Mouse (Mus musculus) lung, embryonic 14.5 days (tissue): ENCODE data around the gene Rpl18. TPM values are rescaled to one million over a fixed set of nuclear protein-coding genes. Genes with fewer than 3 reads are reported as not detected.
A peak's percentile ranks its signal among the peaks of the same experiment; 100 is the strongest.

Source experiments
- ATAC-seq: fragments of 200-750 bp; cut with Nextera tagmentation; 2 replicates; pipeline ENCODE4 v1.8.0; 2017; ENCODE audit warnings: mild to moderate bottlenecking, moderate TSS enrichment, moderate library complexity; ENCODE audit not compliant: insufficient read depth
- DNase-seq: peaks from one replicate; pipeline ENCODE4 v3.0.0-alpha.2; 2015
- H3K27ac ChIP-seq: fragments of 300-500 bp; sonication (generic); 2 replicates; pipeline ENCODE4 v1.5.1; 2014; ENCODE audit warnings: low read depth, mild to moderate bottlenecking, moderate library complexity
- H3K27me3 ChIP-seq: fragments of 300-500 bp; sonication (generic); 2 replicates; pipeline ENCODE4 v1.6.1; 2014; ENCODE audit warnings: low read length, control low read depth; ENCODE audit not compliant: insufficient read depth
- H3K36me3 ChIP-seq: fragments of 300-500 bp; sonication (generic); 2 replicates; pipeline ENCODE4 v1.6.1; 2014; ENCODE audit warnings: control low read depth; ENCODE audit not compliant: insufficient read depth
- H3K4me1 ChIP-seq: fragments of 300-500 bp; sonication (generic); 2 replicates; pipeline ENCODE4 v1.6.1; 2014; ENCODE audit warnings: antibody characterized with exemption, control low read depth; ENCODE audit not compliant: insufficient read depth
- H3K4me2 ChIP-seq: fragments of 300-500 bp; sonication (generic); 2 replicates; pipeline ENCODE4 v1.6.1; 2014; ENCODE audit warnings: mild to moderate bottlenecking
- H3K4me3 ChIP-seq: fragments of 300-500 bp; sonication (generic); 2 replicates; pipeline ENCODE4 v1.5.1; 2014; ENCODE audit warnings: low read depth, low read length
- H3K9ac ChIP-seq: fragments of 300-500 bp; sonication (generic); 2 replicates; pipeline ENCODE4 v1.6.1; 2014
- H3K9me3 ChIP-seq: fragments of 300-500 bp; sonication (generic); 2 replicates; pipeline ENCODE4 v1.6.1; 2016; ENCODE audit warnings: low read depth, low read length, control low read depth
- CTCF ChIP-seq: IDR thresholded peaks from 2 replicates; pipeline ENCODE4 v1.5.1; 2016; ENCODE audit warnings: antibody characterized with exemption, low read depth
- WGBS: fragments of 180-500 bp; shearing (Covaris S2); extraction: QIAGEN DNeasy Blood & Tissue Kit; methylation state at CpG from one replicate; pipeline ENCODE4 v1.1.7; 2014; 5-methylcytosine and 5-hydroxymethylcytosine counted together
- polyA plus RNA-seq: library from polyadenylated mRNA; unstranded; fragments of >200 nt; fragmentation: Nextera tagmentation; extraction: Ambion mirVana; gene quantifications from 2 replicates; pipeline ENCODE4 v1.2.1, GENCODE M21; 2014

The Rpl18 gene
- 1,245 and 1,303 TPM in 2 replicates for polyA plus RNA-seq

DNA sequence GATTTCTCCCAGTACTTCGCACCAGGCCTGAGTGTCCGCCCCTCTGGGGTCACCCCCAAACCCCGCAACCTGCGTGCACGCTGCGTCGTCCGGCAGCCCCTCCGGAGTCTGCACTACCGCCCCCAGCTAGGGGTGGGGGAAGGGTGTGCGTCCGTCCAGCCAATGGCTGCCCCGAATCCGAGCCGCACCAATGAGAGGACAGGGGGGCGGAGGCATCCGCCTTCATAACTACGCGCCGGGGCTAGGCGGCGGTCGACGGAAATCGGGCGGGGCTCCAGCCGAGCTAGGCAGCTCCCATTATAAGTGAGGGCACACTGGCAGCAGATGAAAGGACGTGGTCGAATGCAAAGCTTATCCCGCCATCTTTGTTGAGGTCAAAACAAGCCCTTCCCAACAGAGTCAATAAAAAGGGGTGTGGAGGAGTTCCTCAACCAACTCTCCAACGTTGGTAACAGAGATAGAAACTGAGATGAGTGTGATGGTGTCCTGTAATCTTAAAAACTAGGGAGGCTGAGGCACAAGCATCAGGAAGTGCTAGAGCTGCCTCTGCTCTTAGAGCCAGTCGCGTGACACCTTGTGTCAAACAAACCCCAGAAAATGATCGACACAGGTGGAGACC lies at the start of gene Rpl18:
TSS of gene Rpl18 (plus strand) at position 368 of the 619 bp plus-strand sequence.
- Histone ChIP-seq H3K27me3 (no peaks in the 10 kb centered on the region), H3K27ac (peak within 1 kb of the TSS; percentile 78), H3K9me3 (no peaks in the 10 kb centered on the region), H3K36me3 (peaks cover 51% of the 10 kb centered on the region), H3K9ac (peak within 1 kb of the TSS; percentile 68), H3K4me2 (peak within 1 kb of the TSS; percentile 92), H3K4me1 (peaks cover 13% of the 10 kb centered on the region; the same call in 1 of the 2 replicates), H3K4me3 (peak within 1 kb of the TSS; percentile 69)
- ATAC-seq, result peak; percentile 92
- no peak for TF ChIP-seq CTCF
- peak; percentile 99 for DNase-seq
- 6% methylated on average over 34 of the region's 34 CpGs for WGBS

GRCm38 (mm10) chr7:45666161-45666560 lies 49.1 kb upstream of the Rpl18 start, which contains the start of gene Fut2:
Gene Fut2 (minus strand): TSS chr7:45666394.
- 65% methylated on average over 7 of the region's 7 CpGs for WGBS
- Histone ChIP-seq H3K9me3 (no peaks in the 10 kb centered on the region), H3K36me3 (no peaks in the 10 kb centered on the region), H3K4me1 (0 out of 2 replicates have a peak, but pooled peaks cover 9% of the 10 kb centered on the region), H3K4me3 (no peak within 1 kb of the TSS), H3K27ac (no peak within 1 kb of the TSS), H3K4me2 (peak within 1 kb of the TSS; percentile 27; the same call in 1 of the 2 replicates), H3K27me3 (no peaks in the 10 kb centered on the region), H3K9ac (no peak within 1 kb of the TSS; the same call in 1 of the 2 replicates)
- no peak for TF ChIP-seq CTCF
- DNase-seq, result no peak
- ATAC-seq, result no peak

GRCm38 (mm10) chr7:45667761-45668160 lies 47.5 kb upstream of the Rpl18 start:
- H3K4me1 ChIP-seq, result 0 out of 2 replicates have a peak, but pooled peaks cover 9% of the 10 kb centered on the region
- H3K27ac ChIP-seq, result no peak overlapping the region
- ATAC-seq (no peak), DNase-seq (no peak)
- no peak for TF ChIP-seq CTCF
- no peak overlapping the region for H3K4me2 ChIP-seq
- no peak overlapping the region for H3K4me3 ChIP-seq
- H3K9ac ChIP-seq, result no peak overlapping the region
- no peaks in the 10 kb centered on the region for H3K36me3 ChIP-seq
- WGBS, result 68% methylated on average over 14 of the region's 14 CpGs
- no peaks in the 10 kb centered on the region for H3K9me3 ChIP-seq
- H3K27me3 ChIP-seq, result no peaks in the 10 kb centered on the region

DNA sequence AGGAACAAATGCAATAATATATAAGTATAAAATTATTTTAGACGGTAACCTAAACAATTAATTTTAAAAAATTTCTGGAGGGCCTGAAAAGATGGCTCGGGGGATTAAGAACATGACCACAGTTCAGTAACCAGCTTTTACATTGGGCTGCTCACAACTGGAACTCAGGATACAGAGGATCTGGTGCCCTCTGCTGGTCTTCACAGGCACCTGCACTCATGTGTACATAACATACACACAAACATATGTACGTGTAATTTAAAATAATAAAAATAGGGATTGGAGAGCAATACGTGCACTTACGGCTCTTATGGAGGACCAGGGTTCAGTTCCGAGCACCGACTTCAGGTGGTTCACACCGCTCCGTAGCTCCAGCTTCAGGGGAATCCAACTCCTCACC lies 46.3 kb upstream of the Rpl18 start:
- H3K27me3 ChIP-seq, result no peaks in the 10 kb centered on the region
- H3K4me3 ChIP-seq, result no peak overlapping the region
- H3K27ac ChIP-seq, result no peak overlapping the region
- no peaks in the 10 kb centered on the region for H3K36me3 ChIP-seq
- TF ChIP-seq CTCF, result peak; percentile 34
- H3K4me2 ChIP-seq, result no peak overlapping the region
- WGBS, result 94% methylated on average over 9 of the region's 9 CpGs
- H3K9ac ChIP-seq, result no peak overlapping the region
- no peak for DNase-seq
- no peak for ATAC-seq
- 0 out of 2 replicates have a peak, but pooled peaks cover 9% of the 10 kb centered on the region for H3K4me1 ChIP-seq
- H3K9me3 ChIP-seq, result no peaks in the 10 kb centered on the region

- no peaks in the 10 kb centered on the region for H3K36me3 ChIP-seq
- no peak for TF ChIP-seq CTCF
- no peak overlapping the region for H3K4me3 ChIP-seq
- H3K27ac ChIP-seq, result no peak overlapping the region
- H3K4me2 ChIP-seq, result no peak overlapping the region
- DNase-seq (no peak), ATAC-seq (no peak)
- H3K9ac ChIP-seq, result no peak overlapping the region
- 60% methylated on average over 7 of the region's 7 CpGs for WGBS
- no peaks in the 10 kb centered on the region for H3K9me3 ChIP-seq
- H3K4me1 ChIP-seq, result peaks cover 6% of the 10 kb centered on the region; the same call in 1 of the 2 replicates
- H3K27me3 ChIP-seq, result no peaks in the 10 kb centered on the region
These were observed 37.5 kb upstream of the Rpl18 start for GRCm38 (mm10) chr7:45677627-45678295.

DNA sequence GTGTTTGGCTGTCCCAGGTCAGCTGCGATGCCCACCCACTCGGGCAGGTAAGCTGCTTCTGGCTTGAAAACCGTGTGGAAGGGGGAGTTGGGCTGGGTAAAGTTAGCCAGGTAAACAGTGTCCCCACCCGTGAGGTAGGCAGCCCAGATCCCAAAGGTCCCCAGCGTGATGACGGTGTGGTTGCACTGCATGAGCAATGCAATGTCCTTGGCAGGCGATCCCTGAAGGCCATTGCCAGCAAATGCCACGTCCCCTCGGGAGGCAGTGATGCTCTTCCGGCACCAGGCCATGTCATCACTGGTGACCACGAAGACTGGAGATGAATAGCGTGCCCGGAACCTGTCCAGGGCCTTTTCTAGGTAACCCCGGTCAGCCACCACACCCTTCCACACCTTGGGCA lies 36.7 kb upstream of the Rpl18 start:
- Histone ChIP-seq H3K4me3 (no peak overlapping the region), H3K4me1 (peaks cover 7% of the 10 kb centered on the region; the same call in 1 of the 2 replicates), H3K4me2 (no peak overlapping the region), H3K9me3 (no peaks in the 10 kb centered on the region), H3K9ac (no peak overlapping the region), H3K36me3 (no peaks in the 10 kb centered on the region), H3K27ac (no peak overlapping the region), H3K27me3 (no peaks in the 10 kb centered on the region)
- TF ChIP-seq CTCF, result no peak
- 88% methylated on average over 14 of the region's 14 CpGs for WGBS
- ATAC-seq (no peak), DNase-seq (no peak)

- Histone ChIP-seq H3K27ac (no peak overlapping the region), H3K9ac (no peak overlapping the region), H3K9me3 (no peaks in the 10 kb centered on the region), H3K36me3 (no peaks in the 10 kb centered on the region), H3K4me1 (peaks cover 7% of the 10 kb centered on the region; the same call in 1 of the 2 replicates), H3K4me2 (no peak overlapping the region), H3K27me3 (no peaks in the 10 kb centered on the region), H3K4me3 (no peak overlapping the region)
- peak; percentile 55 for DNase-seq
- ATAC-seq, result no peak
- 67% methylated on average over 14 of the region's 14 CpGs for WGBS
- no peak for TF ChIP-seq CTCF
These were observed 35.2 kb upstream of the Rpl18 start for GRCm38 (mm10) chr7:45679966-45680621.
